Mouse (Mus musculus): ENCODE measurements around the gene Ccdc167. TPM values are rescaled to one million over a fixed set of nuclear protein-coding genes. Genes with fewer than 3 reads are reported as not detected.

Ccdc167 gene
- total RNA-seq, 2 experiments from 2014 or later = 8.6 to 11.4 TPM

- peak in 1 of 2 experiments; percentile 31 for DNase-seq
These were observed 79.5 kb downstream of the Ccdc167 start for GRCm38 (mm10) chr17:29637377-29637776.

Other genes with a start within 250 kb of the Ccdc167 start
- 100 to 1,000 TPM; 162 to 206 TPM for gene Pim1, start 226.3 kb downstream of the Ccdc167 start, total RNA-seq (2021)
- not detected for gene Gm17657, start 167.4 kb downstream of the Ccdc167 start, total RNA-seq (2021)
- 10 to 100 TPM; 24.6 to 28.3 TPM for gene Tbc1d22b, start 167.3 kb downstream of the Ccdc167 start, total RNA-seq (2021)
- not detected for gene Tmem217, start 164.7 kb downstream of the Ccdc167 start, total RNA-seq (2021)
- 10 to 100 TPM; 39.1 to 53.3 TPM for gene Rnf8, start 102.3 kb downstream of the Ccdc167 start, total RNA-seq (2021)
- gene Gm28043, start 102.2 kb downstream of the Ccdc167 start, total RNA-seq (2021) = 1 to 10 TPM; 2.6 to 2.7 TPM
- gene Cmtr1, start 56.4 kb downstream of the Ccdc167 start, total RNA-seq (2021) = 100 to 1,000 TPM in 1 of 2 experiments, 10 to 100 TPM in 1; 70.7 to 104 TPM

Measured in adrenal gland, postnatal 36 days (tissue).